Mouse (Mus musculus) inflammation-experienced regulatory T-cells, adult 6 months (primary cell): ENCODE measurements around the gene Prkch. TPM values are rescaled to one million over a fixed set of nuclear protein-coding genes. Genes with fewer than 3 reads are reported as not detected.

Source experiments
- ATAC-seq: one replicate; pipeline ENCODE4 v1.8.0; 2017
- polyA plus RNA-seq, 3 experiments: library from polyadenylated mRNA; unstranded; fragments of 100-300 nt; shearing (Covaris generic); gene quantifications; one replicate each; pipeline ENCODE4 v1.2.1; 2017

Gene Prkch
- polyA plus RNA-seq, 3 experiments from 2014 or later = 70.6 to 96.5 (median 76.2) TPM

GRCm38 (mm10) chr12:73685875-73686274 lies 101.3 kb downstream of the Prkch start:
- ATAC-seq = no peak

GRCm38 (mm10) chr12:73686456-73686855 lies 101.9 kb downstream of the Prkch start:
- ATAC-seq = no peak

DNA sequence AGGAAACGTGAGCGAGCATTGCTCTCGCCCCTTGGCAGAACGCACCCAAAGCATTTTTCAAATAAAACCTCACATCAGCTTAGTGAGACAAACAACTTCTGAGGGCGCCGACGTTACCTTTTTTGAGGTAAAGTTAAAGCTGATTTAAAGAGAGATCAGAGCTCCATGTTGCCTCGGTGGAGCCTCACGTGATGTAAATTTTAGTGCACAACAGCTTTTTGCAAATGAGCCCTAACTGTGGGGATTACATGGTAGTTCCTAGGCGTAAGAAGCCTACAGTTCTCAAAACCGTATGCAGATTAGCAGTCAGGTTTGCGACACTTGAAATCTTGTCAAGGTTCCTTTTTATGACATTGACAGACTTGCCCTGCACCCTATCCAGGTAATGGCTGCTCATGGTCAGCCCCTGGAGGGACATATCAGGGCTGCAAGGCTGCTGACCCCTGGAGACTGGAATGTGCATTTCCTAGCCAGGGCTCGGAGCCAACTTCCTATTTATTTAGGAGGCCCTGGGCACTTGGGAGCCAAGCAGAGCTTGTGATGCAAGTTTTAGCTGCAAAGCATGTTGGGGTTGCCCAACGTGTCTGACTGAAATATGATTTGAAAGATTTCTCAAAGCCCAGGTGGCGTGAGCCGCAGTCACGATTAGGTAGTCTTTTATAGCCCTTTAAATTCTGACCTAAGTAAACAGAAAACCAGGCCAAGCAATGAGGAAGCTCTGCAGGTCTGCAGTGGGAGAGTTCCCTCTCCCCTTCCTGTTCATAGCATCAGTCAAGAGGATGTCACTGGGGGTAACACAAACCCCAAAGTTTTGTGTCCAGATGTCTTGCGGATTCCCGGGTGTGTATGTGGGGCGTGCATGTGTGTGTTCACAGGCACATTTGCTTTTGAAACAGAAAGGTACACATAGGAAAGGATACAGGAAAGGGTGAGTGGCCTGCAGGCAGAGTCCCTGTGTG lies 102.8 kb downstream of the Prkch start:
- peak; percentile 60 for ATAC-seq

- ATAC-seq = peak; percentile 68
Observed at GRCm38 (mm10) chr12:73692321-73692720, 107.7 kb downstream of the Prkch start.

DNA sequence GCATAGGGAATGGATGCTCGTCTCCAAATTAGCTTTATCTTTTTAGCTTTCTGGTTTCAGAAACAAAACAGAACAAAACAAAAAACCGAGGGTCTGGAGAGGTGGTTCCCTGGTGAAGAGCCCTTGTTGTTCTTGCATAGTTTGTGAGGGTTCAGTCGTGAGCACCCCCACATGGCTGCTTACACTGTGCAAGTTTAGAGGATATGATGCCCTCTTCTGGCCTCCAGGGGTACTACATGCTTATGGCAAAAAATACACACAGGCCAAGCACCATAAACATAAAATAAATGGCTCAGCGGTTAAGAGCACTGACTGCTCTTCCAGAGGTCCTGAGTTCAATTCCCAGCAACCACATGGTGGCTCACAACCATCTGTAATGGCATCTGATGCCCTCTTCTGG lies 108.8 kb downstream of the Prkch start:
- ATAC-seq = peak; percentile 62

DNA sequence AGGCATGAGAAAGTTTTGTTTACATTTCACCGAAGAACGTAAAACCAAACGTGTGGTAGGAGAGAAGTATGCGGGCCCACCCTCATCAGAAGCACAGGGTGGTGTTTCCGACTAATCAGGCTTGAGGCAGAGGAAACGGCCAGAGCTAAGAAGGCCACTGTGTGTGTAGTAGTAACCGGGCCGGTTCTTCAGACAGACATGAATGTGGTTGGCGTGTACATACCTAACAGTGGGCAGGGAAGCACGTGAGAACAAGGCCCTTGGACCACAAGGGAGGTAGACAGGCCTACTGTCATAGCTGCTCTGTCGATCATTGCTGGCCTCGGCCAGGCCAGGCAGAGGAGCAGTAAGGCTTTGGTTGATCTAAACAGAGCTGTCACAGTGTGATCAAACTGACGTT lies 110.1 kb downstream of the Prkch start:
- ATAC-seq = no peak

DNA sequence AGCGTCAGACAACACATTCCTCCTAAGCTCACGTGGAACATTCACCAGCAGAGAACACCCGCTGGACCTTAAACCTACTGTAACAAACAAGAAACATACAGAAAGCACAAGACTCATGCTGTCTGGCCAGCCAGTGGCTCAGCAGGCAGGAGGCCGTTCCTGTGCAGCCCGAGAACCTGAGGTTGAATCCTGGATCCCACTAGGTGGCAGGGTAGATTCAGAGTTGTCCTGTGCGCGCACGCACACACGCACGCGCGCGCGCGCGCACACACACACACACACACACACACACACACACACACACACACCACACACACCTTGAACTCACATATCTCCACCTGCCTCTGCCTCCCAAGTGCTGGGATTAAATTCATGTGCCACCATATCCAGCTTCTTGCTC lies 110.5 kb downstream of the Prkch start:
- ATAC-seq = no peak

DNA sequence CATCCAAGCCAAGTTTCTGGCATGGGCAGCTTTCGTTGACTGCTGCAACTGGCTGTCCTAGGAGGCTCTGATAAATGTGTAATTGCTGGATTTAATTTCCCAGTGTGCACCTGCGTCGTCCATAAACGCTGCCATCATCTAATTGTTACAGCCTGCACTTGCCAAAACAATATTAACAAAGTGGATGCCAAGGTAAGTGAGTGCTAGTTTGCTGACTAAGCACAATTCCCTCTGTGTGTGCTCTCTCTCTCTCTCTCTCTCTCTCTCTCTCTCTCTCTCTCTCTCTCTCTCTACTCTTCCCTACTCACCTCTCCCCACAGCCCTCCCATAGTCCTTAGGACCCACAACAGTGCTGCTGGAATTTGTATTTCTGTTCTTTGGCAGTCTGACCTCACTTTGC lies 111.5 kb downstream of the Prkch start:
- no peak for ATAC-seq

DNA sequence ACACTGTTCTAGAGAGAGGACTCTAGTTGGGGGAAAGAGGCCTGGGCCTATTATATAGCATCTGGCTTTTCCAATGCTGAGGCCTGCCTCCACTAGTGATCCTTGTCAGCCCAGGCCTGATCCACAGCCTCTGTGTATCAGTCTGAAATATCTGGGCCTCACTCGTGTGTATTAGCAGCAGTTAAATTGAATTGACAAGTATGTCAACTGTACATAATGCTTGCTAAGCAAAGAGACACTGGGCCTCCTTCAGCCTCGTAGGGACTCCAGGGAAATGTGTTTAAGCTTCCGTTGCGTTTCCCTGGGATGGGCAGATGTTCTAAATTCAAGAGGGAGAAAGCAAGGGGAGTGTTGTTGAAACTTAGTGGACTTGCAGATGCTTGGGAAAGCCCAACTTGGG lies 112.3 kb downstream of the Prkch start:
- no peak for ATAC-seq

DNA sequence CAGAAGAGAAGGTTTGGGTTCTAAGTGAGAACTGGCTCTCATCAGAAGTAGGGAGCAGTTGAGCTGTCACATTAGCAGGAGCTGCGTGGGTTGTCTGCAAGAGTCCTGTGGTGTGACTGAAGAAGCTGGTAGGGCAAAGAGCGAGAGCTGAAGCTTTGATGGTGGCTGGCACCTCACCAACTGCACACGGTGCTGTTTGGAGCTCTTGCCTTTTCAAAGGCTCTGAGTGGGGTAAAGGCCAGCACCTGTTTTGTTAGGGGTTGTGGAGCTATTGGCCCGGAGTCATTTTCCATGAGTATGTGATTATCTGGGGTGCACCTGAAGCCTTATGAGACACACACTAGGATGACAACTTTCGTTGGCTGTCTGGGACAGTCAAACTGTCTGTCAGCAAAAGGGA lies 113.8 kb downstream of the Prkch start:
- peak; percentile 60 for ATAC-seq

- ATAC-seq = peak; percentile 14
Observed at GRCm38 (mm10) chr12:73698841-73699240, 114.2 kb downstream of the Prkch start.

DNA sequence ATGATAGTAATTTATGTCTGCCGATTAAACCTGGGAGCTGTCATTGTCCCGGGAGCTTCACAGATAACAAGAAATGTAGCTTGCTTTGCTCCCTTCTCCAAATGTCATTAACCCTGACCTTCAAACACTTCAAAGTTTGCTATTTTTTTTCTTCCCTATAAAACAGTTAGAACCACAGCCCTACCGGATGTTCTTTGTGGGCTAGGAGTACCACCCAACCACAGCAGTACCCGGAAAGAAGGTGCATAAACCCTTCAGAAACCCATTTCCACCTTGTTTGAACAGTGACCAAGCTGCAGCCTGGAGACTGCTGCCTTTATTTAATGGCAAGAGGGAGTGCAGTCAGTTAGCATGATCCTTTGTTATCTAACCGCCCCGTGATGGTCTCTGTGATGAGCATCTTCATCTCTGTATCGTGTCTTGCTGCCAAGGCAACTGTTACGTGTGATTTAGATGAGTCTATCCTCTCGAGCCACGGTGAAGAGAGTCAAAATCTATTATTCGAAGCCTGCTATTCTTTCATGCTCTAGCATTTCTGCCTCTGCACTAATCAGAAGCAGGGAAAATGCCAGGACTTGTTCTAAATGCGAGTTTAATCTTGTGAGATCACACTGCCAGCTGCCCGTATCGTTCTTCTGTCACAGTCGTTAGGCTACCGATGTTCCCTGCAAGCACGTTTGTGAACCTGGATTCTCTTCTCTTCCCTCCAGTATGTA lies 115.0 kb downstream of the Prkch start:
- ATAC-seq = peak; percentile 80

- no peak for ATAC-seq
Observed at GRCm38 (mm10) chr12:73700544-73701069, 116.0 kb downstream of the Prkch start.

- ATAC-seq = no peak
Observed at GRCm38 (mm10) chr12:73701999-73702398, 117.4 kb downstream of the Prkch start.

DNA sequence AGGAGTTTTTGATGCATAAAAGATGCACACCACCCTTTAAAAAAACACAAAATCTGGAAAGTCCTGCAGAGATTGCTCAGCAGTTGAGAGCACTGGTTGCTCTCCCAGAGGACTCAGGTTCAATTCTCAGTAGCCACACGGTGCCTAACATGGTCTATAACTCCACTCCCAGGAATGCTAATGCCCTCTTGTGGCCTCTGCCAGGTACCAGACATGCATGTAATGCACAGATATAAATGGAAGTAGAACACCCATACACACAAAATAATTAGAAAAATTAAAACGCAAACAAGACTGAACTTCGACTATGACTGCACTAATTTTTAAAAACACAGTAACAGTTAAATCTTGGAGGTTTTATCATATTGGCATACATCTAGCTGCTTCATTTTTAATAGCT lies 119.8 kb downstream of the Prkch start:
- no peak for ATAC-seq

- ATAC-seq = peak; percentile 73
Observed at GRCm38 (mm10) chr12:73705097-73705690, 120.6 kb downstream of the Prkch start.

DNA sequence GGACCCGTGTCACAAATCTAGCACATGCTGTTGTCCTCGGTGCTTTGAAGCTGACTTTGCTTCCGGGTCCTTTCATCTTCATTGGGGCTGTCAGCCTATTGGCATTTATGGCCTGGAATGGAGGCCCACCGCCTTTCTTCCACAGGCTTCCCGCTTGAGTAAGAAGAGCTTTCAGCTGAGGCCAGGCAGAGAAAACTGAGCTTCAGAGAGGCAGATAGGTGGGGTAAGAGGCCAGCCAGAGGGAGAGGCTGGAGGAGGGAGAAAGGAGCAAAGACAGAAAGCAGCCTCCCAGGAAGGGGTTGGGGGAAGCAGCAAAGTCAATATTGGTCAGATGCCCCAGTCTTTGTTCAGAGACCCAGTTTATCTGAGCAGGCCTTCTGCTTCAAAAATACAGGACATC lies 123.9 kb downstream of the Prkch start:
- no peak for ATAC-seq

DNA sequence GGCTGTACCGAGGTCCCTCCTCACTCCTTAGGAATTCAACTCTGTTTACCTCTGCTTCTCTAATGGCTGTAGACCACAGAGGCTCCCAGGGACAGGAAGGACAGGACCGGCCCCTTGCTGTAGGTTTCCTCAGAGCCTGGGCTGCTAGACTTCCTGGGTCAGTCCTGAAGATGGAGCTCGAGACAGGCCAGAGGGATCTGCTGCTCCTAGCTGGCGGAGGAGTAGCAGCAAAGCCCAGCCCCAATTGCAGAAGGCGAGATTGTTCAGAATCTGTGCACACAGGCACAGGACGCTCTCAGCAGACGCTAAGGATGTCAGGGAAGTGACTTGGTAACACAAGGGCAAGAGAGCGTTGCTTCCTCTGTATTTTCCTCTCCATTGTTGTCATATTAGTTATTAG lies 124.3 kb downstream of the Prkch start:
- ATAC-seq = no peak

DNA sequence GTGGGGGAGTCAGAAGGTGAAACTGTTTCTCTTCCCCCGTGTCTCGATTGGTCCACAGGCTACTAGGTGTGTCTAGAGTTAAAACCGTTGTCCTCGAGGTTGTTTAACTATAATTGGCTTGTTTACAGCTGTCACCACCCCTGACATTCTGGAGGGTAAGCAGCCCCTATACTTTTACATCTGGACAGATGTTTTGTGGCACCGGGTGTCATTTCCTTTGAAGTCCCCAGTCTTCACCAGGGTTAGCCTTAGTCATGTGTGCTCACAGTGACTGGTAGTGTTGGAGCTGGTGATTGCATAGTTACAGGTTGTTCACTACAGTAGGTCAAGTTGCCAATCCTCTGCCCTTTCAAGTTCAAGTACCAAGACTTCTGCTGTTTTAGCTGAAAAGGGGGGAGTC lies 126.2 kb downstream of the Prkch start:
- ATAC-seq = no peak

DNA sequence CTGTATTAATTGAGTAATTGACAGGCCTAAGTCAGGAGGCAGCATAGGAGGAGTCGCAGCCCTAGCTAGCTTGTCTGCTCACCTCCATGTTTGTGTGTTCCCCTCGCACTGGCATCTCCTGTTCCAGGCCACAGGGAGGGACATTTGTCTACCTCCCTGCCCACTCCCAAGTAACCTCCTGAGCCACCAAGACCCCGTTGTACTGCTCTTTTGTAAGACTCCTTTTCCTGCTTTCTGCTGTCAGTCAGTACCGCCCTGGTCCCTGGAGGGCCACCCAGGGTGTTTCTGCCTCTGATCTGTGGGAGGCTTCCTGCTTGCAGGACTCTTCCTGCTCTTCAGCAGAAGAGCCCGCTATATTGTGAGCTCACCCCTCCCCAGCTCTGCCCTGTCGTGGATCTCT lies 127.5 kb downstream of the Prkch start:
- ATAC-seq = no peak

DNA sequence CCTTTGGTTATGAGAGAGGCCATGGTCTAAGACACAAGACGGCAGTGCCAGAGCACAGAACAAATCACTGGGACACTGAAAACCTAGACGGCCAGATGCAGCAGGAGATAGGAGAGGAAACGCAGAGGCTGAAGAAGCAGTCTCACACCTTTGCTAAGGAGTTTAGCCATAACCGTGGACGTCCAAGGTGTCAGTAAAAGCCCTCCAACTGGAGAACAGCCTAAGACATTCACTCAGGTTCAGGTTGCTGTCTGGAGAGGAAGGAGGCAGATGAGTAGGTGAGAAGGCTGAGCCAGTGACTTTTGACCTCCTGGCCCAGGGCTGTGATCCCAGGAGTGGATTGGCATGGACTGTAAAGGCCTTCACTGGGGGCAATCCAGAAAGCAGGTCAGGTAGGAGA lies 130.0 kb downstream of the Prkch start:
- ATAC-seq = no peak

DNA sequence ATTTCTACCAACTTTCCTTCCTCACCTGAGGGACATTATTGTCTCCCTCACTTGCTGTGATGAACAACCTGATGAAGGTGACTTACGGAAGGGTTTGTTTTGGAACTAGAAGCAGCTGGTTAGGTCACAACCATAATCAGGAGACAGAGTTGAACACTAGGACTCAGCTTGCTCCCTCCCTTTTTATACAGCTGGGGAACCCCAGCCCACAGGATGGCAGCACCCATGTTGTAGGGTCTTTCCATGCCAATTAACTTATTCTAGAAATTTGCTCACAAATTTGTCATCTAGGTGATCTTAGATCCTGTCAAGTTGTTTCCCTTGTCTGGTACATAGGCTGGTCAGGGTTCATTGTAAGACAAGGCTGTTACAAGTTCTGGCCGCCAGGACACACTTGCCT lies 130.7 kb downstream of the Prkch start:
- peak; percentile 30 for ATAC-seq
